Mouse (Mus musculus) liver, postnatal 0 days (tissue): ENCODE results near the gene Gm12789.

Experiments used
- CTCF ChIP-seq: sonication (generic); IDR thresholded peaks from 2 replicates; pipeline ENCODE4 v1.5.1; 2016; ENCODE audit warnings: antibody characterized with exemption, low read depth
- EP300 ChIP-seq: IDR thresholded peaks from 2 replicates; pipeline ENCODE4 v1.6.1; 2016; ENCODE audit warnings: antibody characterized with exemption, low read depth, mild to moderate bottlenecking

DNA sequence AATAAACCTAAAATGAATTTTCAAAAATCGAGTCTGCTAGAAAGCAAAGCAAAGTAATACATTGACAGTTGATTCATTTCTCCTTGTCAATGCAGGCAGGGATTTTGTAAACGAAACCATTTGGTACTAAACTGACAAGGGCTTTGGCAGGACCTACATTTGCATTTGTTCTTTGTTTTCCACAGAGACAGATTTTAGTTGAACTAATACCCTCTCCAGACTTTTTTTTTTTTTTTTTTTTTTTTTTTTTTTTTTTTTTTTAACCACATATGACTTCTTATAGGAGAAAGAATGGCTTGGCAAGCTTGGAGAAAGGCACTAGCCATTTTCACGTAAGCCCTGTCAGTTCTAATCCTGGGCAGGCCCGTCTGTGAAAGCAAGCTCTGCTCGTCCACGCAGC, 40.2 kb downstream of the Gm12789 start:
- TF ChIP-seq CTCF (no peak), EP300 (no peak)
